Mouse (Mus musculus): Measurements from ENCODE around the gene Frmpd1.

- TF ChIP-seq POLR2A (IDR thresholded peaks at IDR 0.05; ENCODE audit: borderline replicate concordance, extremely low read depth, low read depth, low read length) (no peak), CTCF (IDR thresholded peaks at IDR 0.05; ENCODE audit: insufficient read depth, low read length) (no peak)
Observed at GRCm38 (mm10) chr4:45208832-45209363, 24.2 kb downstream of the Frmpd1 start.
